Mouse (Mus musculus) retina, adult 2 months (tissue): Measurements from ENCODE around the gene Sppl2b.

Experiments
- DNase-seq: peaks from one replicate; pipeline ENCODE4 v3.0.0-alpha.2; 2012; ENCODE audit warnings: low read depth, low spot score

Sppl2b gene

GRCm38 (mm10) chr10:80897861-80898510 is 42.9 kb downstream of the Sppl2b start:
- no peak for DNase-seq

- DNase-seq: no peak
Measured at GRCm38 (mm10) chr10:80899074-80899473, 44.0 kb downstream of the Sppl2b start.

GRCm38 (mm10) chr10:80899591-80900317 is 44.7 kb downstream of the Sppl2b start:
- DNase-seq: no peak

GRCm38 (mm10) chr10:80900318-80901247 is 45.5 kb downstream of the Sppl2b start, which contains the start of gene Timm13:
Gene Timm13 (minus strand): TSS chr10:80900969.
- peak; percentile 97 for DNase-seq

- no peak for DNase-seq
Measured at GRCm38 (mm10) chr10:80901409-80902272, 46.6 kb downstream of the Sppl2b start.

GRCm38 (mm10) chr10:80902273-80902940 is 47.3 kb downstream of the Sppl2b start:
- DNase-seq: no peak

GRCm38 (mm10) chr10:80903282-80903681 is 48.2 kb downstream of the Sppl2b start:
- no peak for DNase-seq

GRCm38 (mm10) chr10:80904004-80904693 is 49.1 kb downstream of the Sppl2b start:
- no peak for DNase-seq

- no peak for DNase-seq
Measured at GRCm38 (mm10) chr10:80904709-80905108, 49.6 kb downstream of the Sppl2b start.

- DNase-seq: no peak
Measured at GRCm38 (mm10) chr10:80909375-80910162, 54.5 kb downstream of the Sppl2b start.

- DNase-seq: no peak
Measured at GRCm38 (mm10) chr10:80911354-80911753, 56.3 kb downstream of the Sppl2b start.

GRCm38 (mm10) chr10:80911891-80912290 is 56.8 kb downstream of the Sppl2b start:
- no peak for DNase-seq

- no peak for DNase-seq
Measured at GRCm38 (mm10) chr10:80913364-80914011, 58.4 kb downstream of the Sppl2b start.

GRCm38 (mm10) chr10:80914253-80914656 is 59.2 kb downstream of the Sppl2b start:
- DNase-seq: no peak

GRCm38 (mm10) chr10:80915260-80915659 is 60.2 kb downstream of the Sppl2b start:
- DNase-seq: no peak

- no peak for DNase-seq
Measured at GRCm38 (mm10) chr10:80915736-80916135, 60.7 kb downstream of the Sppl2b start.

GRCm38 (mm10) chr10:80917336-80917778 is 62.3 kb downstream of the Sppl2b start:
- no peak for DNase-seq

- peak; percentile 49 for DNase-seq
Measured at GRCm38 (mm10) chr10:80917779-80918434, 62.8 kb downstream of the Sppl2b start, which contains the start of gene Lmnb2. Gene Lmnb2 (minus strand): TSS chr10:80918245.
